Mouse (Mus musculus) layer of hippocampus, postnatal 14 days (tissue): ENCODE data around the gene Fbxl17. TPM values are rescaled to one million over a fixed set of nuclear protein-coding genes. Genes with fewer than 3 reads are reported as not detected.

Experiments used
- microRNA-seq, 2 experiments: library from miRNA; unstranded; fragments of <30 nt; microRNA quantifications; one replicate each; pipeline ENCODE4 v1.2.0; 2021
- total RNA-seq, 2 experiments: library from RNA; stranded (reverse); gene quantifications; 2 replicates each; pipeline ENCODE4 v1.2.3; 2021

Fbxl17 gene
- total RNA-seq, 2 experiments from 2014 or later: 50.6 to 56.8 TPM

Small RNAs within 50 kb of the gene (microRNA-seq; reads per million reads assigned to microRNA genes)
- gene Gm24813: 0 reads per million in 2 experiments
